Mouse (Mus musculus) stomach, postnatal 0 days (tissue): Measurements from ENCODE around the gene S100a10. TPM values are rescaled to one million over a fixed set of nuclear protein-coding genes. Genes with fewer than 3 reads are reported as not detected.

Experiments
- ATAC-seq: fragments of 200-750 bp; cut with Nextera tagmentation; 2 replicates; pipeline ENCODE4 v1.8.0; 2017; ENCODE audit not compliant: low FRiP score, low TSS enrichment
- DNase-seq: peaks from one replicate; pipeline ENCODE4 v3.0.0-alpha.2; 2016; ENCODE audit warnings: low spot score
- H3K27ac ChIP-seq: fragments of 300-500 bp; sonication (generic); replicated peaks from 2 replicates; pipeline ENCODE4 v1.5.1; 2014; ENCODE audit warnings: mild to moderate bottlenecking, control low read depth
- H3K27me3 ChIP-seq: fragments of 300-500 bp; sonication (generic); 2 replicates; pipeline ENCODE4 v1.6.1; 2014; ENCODE audit warnings: low read length; ENCODE audit not compliant: control insufficient read depth, insufficient read depth
- H3K36me3 ChIP-seq: fragments of 300-500 bp; sonication (generic); 2 replicates; pipeline ENCODE4 v1.6.1; 2014; ENCODE audit warnings: low read length, mixed read lengths; ENCODE audit not compliant: control insufficient read depth, insufficient read depth
- H3K4me1 ChIP-seq: fragments of 300-500 bp; sonication (generic); replicated peaks from 2 replicates; pipeline ENCODE4 v1.6.1; 2014; ENCODE audit warnings: antibody characterized with exemption; ENCODE audit not compliant: control insufficient read depth, insufficient read depth
- H3K4me2 ChIP-seq: fragments of 300-500 bp; sonication (generic); replicated peaks from 2 replicates; pipeline ENCODE4 v1.6.1; 2014; ENCODE audit warnings: low read depth, mild to moderate bottlenecking, control low read depth, moderate library complexity
- H3K4me3 ChIP-seq: fragments of 300-500 bp; sonication (generic); 2 replicates; pipeline ENCODE4 v1.5.1; 2014; ENCODE audit warnings: low read depth, low read length, control low read depth
- H3K9ac ChIP-seq: fragments of 300-500 bp; sonication (generic); 2 replicates; pipeline ENCODE4 v1.6.1; 2014; ENCODE audit warnings: mild to moderate bottlenecking, low read length, control low read depth, mixed read lengths
- H3K9me3 ChIP-seq: fragments of 300-500 bp; sonication (generic); 2 replicates; pipeline ENCODE4 v1.6.1; 2016; ENCODE audit warnings: low read length; ENCODE audit not compliant: control insufficient read depth
- CTCF ChIP-seq: IDR thresholded peaks from 2 replicates; pipeline ENCODE4 v1.5.1; 2016; ENCODE audit warnings: antibody characterized with exemption, low read depth, mild to moderate bottlenecking, moderate library complexity
- EP300 ChIP-seq: optimal IDR thresholded peaks from 2 replicates; pipeline ENCODE3; 2016; ENCODE audit warnings: antibody characterized with exemption
- WGBS: fragments of 180-500 bp; shearing (Covaris S2); extraction: QIAGEN DNeasy Blood & Tissue Kit; methylation state at CpG from one replicate; pipeline ENCODE4 v1.1.7; 2014; 5-methylcytosine and 5-hydroxymethylcytosine counted together
- polyA plus RNA-seq: library from polyadenylated mRNA; unstranded; fragments of >200 nt; fragmentation: Nextera tagmentation; extraction: Ambion mirVana; gene quantifications from 2 replicates; pipeline ENCODE4 v1.2.1, GENCODE M21; 2015

S100a10 gene
- polyA plus RNA-seq, 1 experiment from 2014 or later: 375 TPM

GRCm38 (mm10) chr3:93590256-93590655, 35.4 kb downstream of the S100a10 start:
- Histone ChIP-seq H3K4me1 (no peaks in the 10 kb centered on the region), H3K27ac (no peak overlapping the region), H3K9me3 (no peaks in the 10 kb centered on the region), H3K9ac (no peak overlapping the region), H3K4me2 (no peak overlapping the region), H3K4me3 (no peak overlapping the region), H3K27me3 (no peaks in the 10 kb centered on the region), H3K36me3 (no peaks in the 10 kb centered on the region)
- ATAC-seq (no peak), DNase-seq (no peak)
- WGBS: 83% methylated on average over 1 of the region's 1 CpGs
- TF ChIP-seq EP300 (no peak), CTCF (no peak)

- DNase-seq: no peak
- ATAC-seq: no peak
- WGBS: 97% methylated on average over 2 of the region's 2 CpGs
- H3K4me1 ChIP-seq: 0 out of 2 replicates have a peak, but pooled peaks cover 2% of the 10 kb centered on the region
- no peak overlapping the region for H3K9ac ChIP-seq
- H3K9me3 ChIP-seq: no peaks in the 10 kb centered on the region
- H3K4me3 ChIP-seq: no peak overlapping the region
- no peak overlapping the region for H3K27ac ChIP-seq
- H3K27me3 ChIP-seq: no peaks in the 10 kb centered on the region
- no peaks in the 10 kb centered on the region for H3K36me3 ChIP-seq
- H3K4me2 ChIP-seq: no peak overlapping the region
- TF ChIP-seq CTCF: no peak
- TF ChIP-seq EP300: no peak
These were observed 37.2 kb downstream of the S100a10 start for GRCm38 (mm10) chr3:93592100-93592499.

- WGBS: 76% methylated on average over 4 of the region's 4 CpGs
- Histone ChIP-seq H3K4me2 (no peak overlapping the region), H3K9me3 (no peaks in the 10 kb centered on the region), H3K4me3 (no peak overlapping the region), H3K36me3 (no peaks in the 10 kb centered on the region), H3K27me3 (no peaks in the 10 kb centered on the region), H3K9ac (no peak overlapping the region), H3K4me1 (0 out of 2 replicates have a peak, but pooled peaks cover 2% of the 10 kb centered on the region), H3K27ac (no peak overlapping the region)
- ATAC-seq (no peak), DNase-seq (no peak)
- no peak for TF ChIP-seq EP300
- no peak for TF ChIP-seq CTCF
These were observed 38.1 kb downstream of the S100a10 start for GRCm38 (mm10) chr3:93592976-93593375.

- H3K9me3 ChIP-seq: no peaks in the 10 kb centered on the region
- WGBS: 48% methylated on average over 1 of the region's 1 CpGs
- no peaks in the 10 kb centered on the region for H3K27me3 ChIP-seq
- 0 out of 2 replicates have a peak, but pooled peaks cover 2% of the 10 kb centered on the region for H3K4me1 ChIP-seq
- no peak overlapping the region for H3K27ac ChIP-seq
- no peaks in the 10 kb centered on the region for H3K36me3 ChIP-seq
- TF ChIP-seq EP300 (no peak), CTCF (peak; percentile 78)
- H3K4me3 ChIP-seq: no peak overlapping the region
- peak; percentile 54 for DNase-seq
- no peak for ATAC-seq
- no peak overlapping the region for H3K9ac ChIP-seq
- no peak overlapping the region for H3K4me2 ChIP-seq
These were observed 38.6 kb downstream of the S100a10 start for GRCm38 (mm10) chr3:93593512-93593911.

- Histone ChIP-seq H3K27me3 (no peaks in the 10 kb centered on the region), H3K9ac (no peak overlapping the region), H3K4me2 (no peak overlapping the region), H3K9me3 (no peaks in the 10 kb centered on the region), H3K27ac (peak overlapping the region; percentile 89), H3K4me1 (0 out of 2 replicates have a peak, but pooled peaks cover 2% of the 10 kb centered on the region), H3K4me3 (no peak overlapping the region), H3K36me3 (no peaks in the 10 kb centered on the region)
- ATAC-seq (peak; percentile 53; the same call in 1 of the 2 replicates), DNase-seq (no peak)
- no peak for TF ChIP-seq CTCF
- TF ChIP-seq EP300: no peak
- 76% methylated on average over 1 of the region's 1 CpGs for WGBS
These were observed 41.8 kb downstream of the S100a10 start for GRCm38 (mm10) chr3:93596632-93597031.

GRCm38 (mm10) chr3:93597221-93597913, 42.5 kb downstream of the S100a10 start:
- DNase-seq (peak; percentile 83), ATAC-seq (peak; percentile 95)
- TF ChIP-seq EP300: no peak
- no peak for TF ChIP-seq CTCF
- Histone ChIP-seq H3K9me3 (no peaks in the 10 kb centered on the region), H3K9ac (no peak overlapping the region), H3K27me3 (no peaks in the 10 kb centered on the region), H3K36me3 (no peaks in the 10 kb centered on the region), H3K27ac (peak overlapping the region; percentile 89), H3K4me2 (no peak overlapping the region), H3K4me3 (no peak overlapping the region), H3K4me1 (0 out of 2 replicates have a peak, but pooled peaks cover 2% of the 10 kb centered on the region)
- 20% methylated on average over 5 of the region's 5 CpGs for WGBS
